Mouse (Mus musculus): ENCODE data around the gene Mrps18c. TPM values are rescaled to one million over a fixed set of nuclear protein-coding genes. Genes with fewer than 3 reads are reported as not detected.
A peak's percentile ranks its signal among the peaks of the same experiment; 100 is the strongest.

Gene Mrps18c
- polyA plus RNA-seq, 1 experiment from 2014 or later, result 168 TPM

DNA sequence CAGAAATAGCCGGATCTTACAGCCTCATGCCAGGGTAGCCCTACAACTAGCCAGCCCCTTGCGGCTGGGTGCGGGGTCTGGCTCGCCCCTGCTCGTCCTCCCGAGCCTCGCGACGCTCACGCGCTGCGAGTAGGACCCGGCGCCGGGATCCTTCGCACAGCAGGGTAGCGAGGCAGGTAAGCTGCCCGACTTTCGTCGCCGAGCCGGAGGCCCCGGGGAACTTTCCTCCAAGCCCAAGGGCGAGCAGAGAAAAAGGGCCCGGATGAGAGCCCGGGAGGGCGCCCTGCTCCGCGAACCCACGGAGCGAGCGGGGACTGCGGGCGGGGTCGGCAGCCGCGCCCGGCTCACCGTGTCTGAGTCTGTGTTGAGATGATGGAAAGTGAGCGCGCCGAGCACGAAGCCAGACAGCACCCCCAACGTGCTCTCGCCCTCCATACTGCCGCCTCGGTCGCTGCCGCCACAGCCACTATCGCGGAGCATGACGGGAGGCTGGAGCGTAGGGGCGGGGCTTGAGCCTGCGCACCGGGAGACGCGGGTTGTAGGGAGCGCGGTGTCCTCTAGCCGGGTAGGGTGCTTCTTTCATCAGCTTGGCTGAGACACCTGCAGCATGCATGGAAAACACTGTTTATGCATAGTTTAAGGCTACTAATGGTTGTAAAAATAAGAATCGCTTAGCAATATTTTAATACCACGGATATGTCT lies 22.2 kb downstream of the Mrps18c start, which contains the start of gene Abraxas1:
Gene Abraxas1, minus strand, starts transcription at position 483 of the 702 bp plus-strand sequence.
- H3K27me3 ChIP-seq (ENCODE audit: control insufficient read depth, insufficient read depth, low read length), result no peaks in the 10 kb centered on the region
- ATAC-seq (ENCODE audit: low FRiP score, low TSS enrichment), result peak; percentile 96
- under 1% methylated on average over 63 of the region's 63 CpGs for WGBS
- peak within 1 kb of the TSS; percentile 67 for H3K4me2 ChIP-seq (replicated peaks; ENCODE audit: low read depth, low read length)
- H3K36me3 ChIP-seq (ENCODE audit: control insufficient read depth, insufficient read depth, low read length), result peaks cover 3% of the 10 kb centered on the region; the same call in 1 of the 2 replicates
- no peaks in the 10 kb centered on the region for H3K9me3 ChIP-seq (ENCODE audit: control insufficient read depth, low read length)
- peak within 1 kb of the TSS; percentile 95 for H3K9ac ChIP-seq (ENCODE audit: low read depth, low read length)
- H3K27ac ChIP-seq (ENCODE audit: low read depth, low read length), result peak within 1 kb of the TSS; percentile 73
- no peaks in the 10 kb centered on the region for H3K4me1 ChIP-seq (ENCODE audit: control insufficient read depth, insufficient read depth, low read length)
- H3K4me3 ChIP-seq (ENCODE audit: low read length), result peak within 1 kb of the TSS; percentile 88

DNA sequence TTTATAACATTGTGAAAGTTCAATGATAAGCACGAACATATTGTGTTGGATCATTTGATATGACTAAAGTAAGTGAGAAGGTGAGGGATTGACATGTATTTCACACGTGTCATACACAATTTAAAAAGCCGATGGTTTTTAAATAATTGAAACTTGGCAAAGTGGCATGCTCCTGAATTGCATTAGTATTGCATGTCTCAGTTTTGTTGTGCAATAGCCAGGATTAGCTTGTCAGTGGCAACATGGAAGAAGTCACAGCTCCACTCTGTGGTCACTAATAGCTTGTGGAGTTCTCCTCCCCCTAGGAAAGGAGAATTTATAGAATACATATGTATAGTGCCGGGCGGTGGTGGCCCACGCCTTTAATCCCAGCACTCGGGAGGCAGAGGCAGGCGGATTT lies 22.9 kb downstream of the Mrps18c start:
- Histone ChIP-seq H3K9me3 (ENCODE audit: control insufficient read depth, low read length) (no peaks in the 10 kb centered on the region), H3K4me1 (ENCODE audit: control insufficient read depth, insufficient read depth, low read length) (no peaks in the 10 kb centered on the region), H3K9ac (ENCODE audit: low read depth, low read length) (peak overlapping the region; percentile 95; the same call in 1 of the 2 replicates), H3K27me3 (ENCODE audit: control insufficient read depth, insufficient read depth, low read length) (no peaks in the 10 kb centered on the region), H3K27ac (ENCODE audit: low read depth, low read length) (no peak overlapping the region), H3K36me3 (ENCODE audit: control insufficient read depth, insufficient read depth, low read length) (0 out of 2 replicates have a peak, but pooled peaks cover 3% of the 10 kb centered on the region), H3K4me3 (ENCODE audit: low read length) (peak overlapping the region; percentile 88), H3K4me2 (replicated peaks; ENCODE audit: low read depth, low read length) (peak overlapping the region; percentile 67)
- ATAC-seq (ENCODE audit: low FRiP score, low TSS enrichment), result no peak
- WGBS, result 85% methylated on average over 8 of the region's 8 CpGs

DNA sequence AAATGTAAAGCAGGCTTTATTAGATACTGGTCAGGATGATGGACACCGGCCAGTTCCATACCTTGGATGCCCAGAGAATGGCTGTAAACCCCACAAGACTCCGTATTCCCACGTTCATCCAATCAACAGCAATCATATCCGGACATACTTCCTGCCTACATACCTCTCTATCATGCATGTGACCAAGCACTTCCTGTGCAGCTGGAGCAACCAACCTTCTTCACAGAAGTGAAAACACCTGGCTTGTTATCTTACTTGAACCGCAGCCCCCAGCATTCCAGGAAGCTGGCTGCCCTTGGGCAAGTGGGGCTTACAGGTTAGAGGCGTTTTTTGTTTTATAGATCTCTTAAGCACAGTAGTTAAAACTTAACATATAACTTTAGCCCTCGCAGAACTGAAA lies 24.4 kb downstream of the Mrps18c start:
- no peaks in the 10 kb centered on the region for H3K36me3 ChIP-seq (ENCODE audit: control insufficient read depth, insufficient read depth, low read length)
- no peaks in the 10 kb centered on the region for H3K4me1 ChIP-seq (ENCODE audit: control insufficient read depth, insufficient read depth, low read length)
- no peaks in the 10 kb centered on the region for H3K27me3 ChIP-seq (ENCODE audit: control insufficient read depth, insufficient read depth, low read length)
- H3K9me3 ChIP-seq (ENCODE audit: control insufficient read depth, low read length), result no peaks in the 10 kb centered on the region
- H3K4me2 ChIP-seq (replicated peaks; ENCODE audit: low read depth, low read length), result no peak overlapping the region
- H3K9ac ChIP-seq (ENCODE audit: low read depth, low read length), result no peak overlapping the region
- 81% methylated on average over 7 of the region's 7 CpGs for WGBS
- H3K27ac ChIP-seq (ENCODE audit: low read depth, low read length), result no peak overlapping the region
- H3K4me3 ChIP-seq (ENCODE audit: low read length), result no peak overlapping the region
- ATAC-seq (ENCODE audit: low FRiP score, low TSS enrichment), result no peak

DNA sequence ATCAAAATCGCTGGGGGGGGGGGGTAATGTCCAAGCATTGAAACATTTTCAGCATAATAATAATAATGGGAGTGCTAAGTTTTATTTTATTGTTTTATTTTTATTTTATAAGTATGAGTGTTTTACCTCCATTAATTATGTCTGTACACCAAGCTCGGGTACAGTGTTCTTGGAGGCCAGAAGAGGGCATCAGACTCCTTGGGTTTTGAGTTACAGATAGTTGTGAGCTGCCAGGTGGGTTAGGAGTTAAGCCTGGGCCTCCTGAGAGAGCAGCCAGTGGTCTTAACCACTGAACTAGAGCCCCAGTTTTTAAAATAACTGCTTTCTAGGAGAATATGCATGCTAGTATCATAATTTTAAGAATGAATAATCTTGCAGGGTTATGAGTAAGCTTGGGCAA lies 27.5 kb downstream of the Mrps18c start:
- Histone ChIP-seq H3K4me2 (replicated peaks; ENCODE audit: low read depth, low read length) (no peak overlapping the region), H3K9me3 (ENCODE audit: control insufficient read depth, low read length) (no peaks in the 10 kb centered on the region), H3K27ac (ENCODE audit: low read depth, low read length) (no peak overlapping the region), H3K36me3 (ENCODE audit: control insufficient read depth, insufficient read depth, low read length) (no peaks in the 10 kb centered on the region), H3K4me1 (ENCODE audit: control insufficient read depth, insufficient read depth, low read length) (no peaks in the 10 kb centered on the region), H3K9ac (ENCODE audit: low read depth, low read length) (no peak overlapping the region), H3K4me3 (ENCODE audit: low read length) (no peak overlapping the region), H3K27me3 (ENCODE audit: control insufficient read depth, insufficient read depth, low read length) (no peaks in the 10 kb centered on the region)
- WGBS, result 21% methylated on average over 2 of the region's 2 CpGs
- no peak for ATAC-seq (ENCODE audit: low FRiP score, low TSS enrichment)

DNA sequence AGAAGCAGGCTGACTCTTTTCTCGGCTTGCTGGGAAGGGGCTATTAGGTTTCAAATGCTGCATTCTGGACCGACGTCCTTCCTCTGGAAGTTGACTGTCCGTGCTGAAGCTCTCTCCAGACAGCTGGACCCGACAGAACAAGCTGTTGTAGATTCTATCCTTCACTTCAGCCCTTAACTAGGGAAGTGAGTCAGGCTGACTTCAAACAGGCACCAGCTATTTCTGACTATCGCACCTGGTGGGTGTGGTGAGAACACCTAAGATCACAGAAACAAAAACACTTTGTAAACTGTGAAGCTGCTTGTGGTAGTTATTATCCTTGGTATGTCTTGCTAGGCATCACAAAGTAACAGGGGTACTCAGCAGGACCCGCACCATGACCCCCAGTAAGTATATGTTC lies 28.1 kb downstream of the Mrps18c start:
- Histone ChIP-seq H3K4me1 (ENCODE audit: control insufficient read depth, insufficient read depth, low read length) (no peaks in the 10 kb centered on the region), H3K9me3 (ENCODE audit: control insufficient read depth, low read length) (no peaks in the 10 kb centered on the region), H3K27ac (ENCODE audit: low read depth, low read length) (no peak overlapping the region), H3K4me2 (replicated peaks; ENCODE audit: low read depth, low read length) (no peak overlapping the region), H3K9ac (ENCODE audit: low read depth, low read length) (no peak overlapping the region), H3K27me3 (ENCODE audit: control insufficient read depth, insufficient read depth, low read length) (no peaks in the 10 kb centered on the region), H3K4me3 (ENCODE audit: low read length) (no peak overlapping the region), H3K36me3 (ENCODE audit: control insufficient read depth, insufficient read depth, low read length) (no peaks in the 10 kb centered on the region)
- no peak for ATAC-seq (ENCODE audit: low FRiP score, low TSS enrichment)
- WGBS, result 53% methylated on average over 7 of the region's 7 CpGs

DNA sequence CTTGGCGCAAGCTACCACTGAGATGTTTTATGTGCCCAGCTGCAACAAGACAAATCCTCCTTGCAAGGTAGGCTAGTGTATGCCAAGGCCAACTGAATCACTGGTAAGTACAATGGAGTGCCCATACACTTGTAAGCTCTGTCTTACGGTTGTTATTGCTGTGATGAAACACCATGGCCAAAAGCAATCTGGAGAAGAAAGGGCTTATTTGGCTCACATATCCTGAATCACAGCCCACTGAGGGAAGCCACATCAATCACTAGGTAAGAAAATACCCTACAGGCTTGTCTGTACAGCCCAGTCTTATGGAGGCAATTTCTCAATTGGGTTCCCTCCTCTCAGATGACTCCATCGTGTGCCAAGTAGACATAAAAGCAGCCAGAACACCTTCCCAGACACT lies 30.3 kb downstream of the Mrps18c start:
- no peak overlapping the region for H3K9ac ChIP-seq (ENCODE audit: low read depth, low read length)
- no peak for ATAC-seq (ENCODE audit: low FRiP score, low TSS enrichment)
- no peaks in the 10 kb centered on the region for H3K4me1 ChIP-seq (ENCODE audit: control insufficient read depth, insufficient read depth, low read length)
- 70% methylated on average over 3 of the region's 3 CpGs for WGBS
- H3K27me3 ChIP-seq (ENCODE audit: control insufficient read depth, insufficient read depth, low read length), result no peaks in the 10 kb centered on the region
- H3K9me3 ChIP-seq (ENCODE audit: control insufficient read depth, low read length), result no peaks in the 10 kb centered on the region
- no peaks in the 10 kb centered on the region for H3K36me3 ChIP-seq (ENCODE audit: control insufficient read depth, insufficient read depth, low read length)
- H3K4me2 ChIP-seq (replicated peaks; ENCODE audit: low read depth, low read length), result no peak overlapping the region
- no peak overlapping the region for H3K27ac ChIP-seq (ENCODE audit: low read depth, low read length)
- H3K4me3 ChIP-seq (ENCODE audit: low read length), result no peak overlapping the region

DNA sequence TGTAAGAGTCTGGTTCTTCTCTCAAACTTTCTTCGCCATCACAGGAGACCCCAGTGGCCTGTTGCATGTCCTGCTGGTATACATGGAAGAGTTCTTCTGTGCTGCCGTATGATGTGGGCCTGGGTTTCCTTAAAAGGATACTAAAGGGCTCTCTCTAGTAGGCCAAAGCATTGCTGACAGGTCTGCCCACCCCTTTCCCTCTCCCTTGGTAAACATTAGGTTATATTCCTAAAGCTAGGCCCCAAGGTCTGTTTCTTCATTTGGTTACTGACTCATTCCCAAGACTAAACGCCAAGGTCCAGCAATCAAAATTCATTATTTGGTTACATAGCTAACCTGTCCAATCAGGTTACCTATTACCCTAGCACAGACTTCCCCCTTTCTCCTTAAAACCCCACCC lies 34.3 kb downstream of the Mrps18c start:
- H3K4me2 ChIP-seq (replicated peaks; ENCODE audit: low read depth, low read length), result no peak overlapping the region
- H3K9ac ChIP-seq (ENCODE audit: low read depth, low read length), result no peak overlapping the region
- no peak overlapping the region for H3K4me3 ChIP-seq (ENCODE audit: low read length)
- H3K36me3 ChIP-seq (ENCODE audit: control insufficient read depth, insufficient read depth, low read length), result no peaks in the 10 kb centered on the region
- WGBS, result 86% methylated on average over 3 of the region's 3 CpGs
- no peaks in the 10 kb centered on the region for H3K27me3 ChIP-seq (ENCODE audit: control insufficient read depth, insufficient read depth, low read length)
- H3K27ac ChIP-seq (ENCODE audit: low read depth, low read length), result no peak overlapping the region
- H3K4me1 ChIP-seq (ENCODE audit: control insufficient read depth, insufficient read depth, low read length), result no peaks in the 10 kb centered on the region
- no peak for ATAC-seq (ENCODE audit: low FRiP score, low TSS enrichment)
- H3K9me3 ChIP-seq (ENCODE audit: control insufficient read depth, low read length), result no peaks in the 10 kb centered on the region

DNA sequence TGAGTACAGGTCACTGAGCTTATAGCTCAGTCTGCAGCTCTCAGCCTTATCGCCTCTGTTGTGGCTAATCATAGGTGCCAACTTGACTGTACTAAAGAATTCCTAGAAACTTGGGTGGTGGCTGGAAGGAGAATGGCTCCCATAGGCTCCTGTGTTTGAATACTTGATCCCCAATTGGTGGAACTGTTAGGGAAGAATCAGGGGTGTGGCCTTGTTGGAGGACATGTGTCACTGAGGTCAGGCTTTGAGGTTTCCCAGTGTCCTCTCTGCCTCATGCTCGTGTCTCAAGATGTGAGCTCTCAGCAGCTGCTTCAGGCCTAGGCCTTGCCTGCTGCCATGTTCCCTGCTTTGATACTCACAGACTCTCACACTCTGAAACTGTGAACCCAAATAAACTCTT lies 35.4 kb downstream of the Mrps18c start:
- H3K9me3 ChIP-seq (ENCODE audit: control insufficient read depth, low read length), result no peaks in the 10 kb centered on the region
- H3K9ac ChIP-seq (ENCODE audit: low read depth, low read length), result no peak overlapping the region
- H3K27ac ChIP-seq (ENCODE audit: low read depth, low read length), result no peak overlapping the region
- H3K4me2 ChIP-seq (replicated peaks; ENCODE audit: low read depth, low read length), result no peak overlapping the region
- no peak overlapping the region for H3K4me3 ChIP-seq (ENCODE audit: low read length)
- no peak for ATAC-seq (ENCODE audit: low FRiP score, low TSS enrichment)
- no peaks in the 10 kb centered on the region for H3K27me3 ChIP-seq (ENCODE audit: control insufficient read depth, insufficient read depth, low read length)
- H3K36me3 ChIP-seq (ENCODE audit: control insufficient read depth, insufficient read depth, low read length), result no peaks in the 10 kb centered on the region
- 94% methylated on average over 2 of the region's 2 CpGs for WGBS
- H3K4me1 ChIP-seq (ENCODE audit: control insufficient read depth, insufficient read depth, low read length), result no peaks in the 10 kb centered on the region

DNA sequence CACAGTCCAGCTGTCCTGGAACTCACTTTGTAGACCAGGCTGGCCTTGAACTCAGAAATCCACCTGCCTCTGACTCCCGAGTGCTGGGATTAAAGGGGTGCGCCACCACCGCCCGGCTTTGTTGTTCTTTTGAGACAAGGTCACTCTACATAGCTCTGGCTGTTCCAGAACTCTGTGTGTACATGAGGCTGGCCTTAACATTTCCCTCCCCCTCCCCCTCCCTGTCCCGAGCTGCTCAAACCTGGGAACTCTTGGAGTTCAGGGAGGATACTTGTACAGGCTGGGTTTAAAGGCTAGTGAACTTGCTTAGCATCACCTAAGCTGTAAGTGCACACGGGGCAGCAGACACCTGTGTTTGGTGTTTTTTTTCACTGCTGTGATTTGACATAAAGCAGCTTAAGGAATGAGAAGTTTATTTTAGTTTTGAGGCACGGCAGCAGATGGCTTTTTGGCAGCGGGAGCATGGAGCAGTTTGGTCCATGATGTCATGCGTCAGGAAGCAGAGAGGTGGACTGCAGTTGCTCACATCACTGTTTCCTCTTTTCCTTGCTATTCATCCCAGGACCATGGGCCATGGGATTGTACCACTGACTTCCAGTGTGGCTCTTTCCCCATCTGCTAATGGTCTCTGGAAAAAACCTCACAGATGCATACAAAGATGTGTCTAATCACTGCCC lies 37.6 kb downstream of the Mrps18c start:
- no peak for ATAC-seq (ENCODE audit: low FRiP score, low TSS enrichment)
- WGBS, result 65% methylated on average over 9 of the region's 9 CpGs
- H3K27ac ChIP-seq (ENCODE audit: low read depth, low read length), result no peak overlapping the region
- no peaks in the 10 kb centered on the region for H3K27me3 ChIP-seq (ENCODE audit: control insufficient read depth, insufficient read depth, low read length)
- no peak overlapping the region for H3K4me3 ChIP-seq (ENCODE audit: low read length)
- H3K9ac ChIP-seq (ENCODE audit: low read depth, low read length), result no peak overlapping the region
- no peak overlapping the region for H3K4me2 ChIP-seq (replicated peaks; ENCODE audit: low read depth, low read length)
- no peaks in the 10 kb centered on the region for H3K9me3 ChIP-seq (ENCODE audit: control insufficient read depth, low read length)
- no peaks in the 10 kb centered on the region for H3K36me3 ChIP-seq (ENCODE audit: control insufficient read depth, insufficient read depth, low read length)
- H3K4me1 ChIP-seq (ENCODE audit: control insufficient read depth, insufficient read depth, low read length), result no peaks in the 10 kb centered on the region

Measured in kidney, embryonic 14.5 days (tissue).